Mouse (Mus musculus): ENCODE data around the gene Ndufb4. TPM values are rescaled to one million over a fixed set of nuclear protein-coding genes. Genes with fewer than 3 reads are reported as not detected.
"Not testable (repeated sequence)": the region's sequence is repeated elsewhere in the genome, so short reads cannot be mapped to it uniquely, and the experiment has no call there.

Ndufb4 gene
- 68.0 and 70.7 TPM in 2 replicates for polyA plus RNA-seq (2015; fragmentation: Nextera tagmentation; extraction: Ambion mirVana)

- WGBS, result under 1% methylated on average over 56 of the region's 58 CpGs
- H3K4me3 ChIP-seq (replicated peaks), result peak within 1 kb of the TSS; percentile 73
Observed at GRCm38 (mm10) chr16:37653731-37654657, at the start of gene Ndufb4. Ndufb4 (minus strand) TSS chr16:37654453.

GRCm38 (mm10) chr16:37703884-37704283 lies 49.6 kb upstream of the Ndufb4 start:
- no peak for ATAC-seq (ENCODE audit: insufficient read depth, low FRiP score, low read depth)
- H3K36me3 ChIP-seq, result no peaks in the 10 kb centered on the region
- H3K4me1 ChIP-seq, result no peaks in the 10 kb centered on the region
- H3K9ac ChIP-seq, result no peak overlapping the region
- no peak overlapping the region for H3K4me3 ChIP-seq (replicated peaks)
- H3K9me3 ChIP-seq, result no peaks in the 10 kb centered on the region
- H3K27ac ChIP-seq, result no peak overlapping the region
- no peaks in the 10 kb centered on the region for H3K27me3 ChIP-seq (replicated peaks)
- H3K4me2 ChIP-seq, result no peak overlapping the region
- WGBS, result 68% methylated on average over 5 of the region's 5 CpGs

More at GRCm38 (mm10) chr16:37653731-37654657, at the start of gene Ndufb4:
- peak within 1 kb of the TSS; percentile 81 for H3K27ac ChIP-seq
- H3K9me3 ChIP-seq, result no peaks in the 10 kb centered on the region
- no peaks in the 10 kb centered on the region for H3K36me3 ChIP-seq
- peaks cover 20% of the 10 kb centered on the region for H3K4me1 ChIP-seq
- peak; percentile 96 for ATAC-seq (ENCODE audit: insufficient read depth, low FRiP score, low read depth)
- H3K27me3 ChIP-seq (replicated peaks), result no peaks in the 10 kb centered on the region
- H3K4me2 ChIP-seq, result peak within 1 kb of the TSS; percentile 54
- peak within 1 kb of the TSS; percentile 69; the same call in 1 of the 2 replicates for H3K9ac ChIP-seq

- not testable (repeated sequence) for H3K4me2 ChIP-seq; H3K4me1 ChIP-seq; H3K9ac ChIP-seq; ATAC-seq (ENCODE audit: insufficient read depth, low FRiP score, low read depth); H3K9me3 ChIP-seq; H3K4me3 ChIP-seq (replicated peaks); H3K27ac ChIP-seq; H3K27me3 ChIP-seq (replicated peaks); H3K36me3 ChIP-seq
Observed at GRCm38 (mm10) chr16:37700071-37700470, 45.8 kb upstream of the Ndufb4 start.

- no peak for ATAC-seq (ENCODE audit: insufficient read depth, low FRiP score, low read depth)
- H3K4me1 ChIP-seq, result no peaks in the 10 kb centered on the region
- H3K4me2 ChIP-seq, result no peak overlapping the region
- no peaks in the 10 kb centered on the region for H3K27me3 ChIP-seq (replicated peaks)
- H3K36me3 ChIP-seq, result no peaks in the 10 kb centered on the region
- no peak overlapping the region for H3K4me3 ChIP-seq (replicated peaks)
- no peaks in the 10 kb centered on the region for H3K9me3 ChIP-seq
- no peak overlapping the region for H3K27ac ChIP-seq
- H3K9ac ChIP-seq, result no peak overlapping the region
- 93% methylated on average over 6 of the region's 6 CpGs for WGBS
Observed at GRCm38 (mm10) chr16:37698767-37699166, 44.5 kb upstream of the Ndufb4 start.

GRCm38 (mm10) chr16:37697271-37697670 lies 43.0 kb upstream of the Ndufb4 start:
- Histone ChIP-seq H3K4me3 (replicated peaks) (no peak overlapping the region), H3K27me3 (replicated peaks) (no peaks in the 10 kb centered on the region), H3K27ac (no peak overlapping the region), H3K4me1 (no peaks in the 10 kb centered on the region), H3K36me3 (no peaks in the 10 kb centered on the region), H3K9ac (no peak overlapping the region), H3K4me2 (no peak overlapping the region), H3K9me3 (no peaks in the 10 kb centered on the region)
- no peak for ATAC-seq (ENCODE audit: insufficient read depth, low FRiP score, low read depth)
- WGBS, result 90% methylated on average over 5 of the region's 5 CpGs

GRCm38 (mm10) chr16:37690932-37691730 lies 36.9 kb upstream of the Ndufb4 start:
- no peak overlapping the region for H3K4me2 ChIP-seq
- 75% methylated on average over 12 of the region's 12 CpGs for WGBS
- H3K4me1 ChIP-seq, result 0 out of 2 replicates have a peak, but pooled peaks cover 6% of the 10 kb centered on the region
- no peaks in the 10 kb centered on the region for H3K36me3 ChIP-seq
- H3K27ac ChIP-seq, result no peak overlapping the region
- no peak overlapping the region for H3K9ac ChIP-seq
- H3K4me3 ChIP-seq (replicated peaks), result no peak overlapping the region
- no peak for ATAC-seq (ENCODE audit: insufficient read depth, low FRiP score, low read depth)
- H3K9me3 ChIP-seq, result no peaks in the 10 kb centered on the region
- no peaks in the 10 kb centered on the region for H3K27me3 ChIP-seq (replicated peaks)

GRCm38 (mm10) chr16:37690465-37690864 lies 36.2 kb upstream of the Ndufb4 start:
- no peak overlapping the region for H3K9ac ChIP-seq
- no peak for ATAC-seq (ENCODE audit: insufficient read depth, low FRiP score, low read depth)
- H3K4me3 ChIP-seq (replicated peaks), result no peak overlapping the region
- H3K9me3 ChIP-seq, result no peaks in the 10 kb centered on the region
- no peaks in the 10 kb centered on the region for H3K27me3 ChIP-seq (replicated peaks)
- 70% methylated on average over 6 of the region's 6 CpGs for WGBS
- H3K4me2 ChIP-seq, result no peak overlapping the region
- H3K36me3 ChIP-seq, result no peaks in the 10 kb centered on the region
- no peak overlapping the region for H3K27ac ChIP-seq
- H3K4me1 ChIP-seq, result peaks cover 8% of the 10 kb centered on the region; the same call in 1 of the 2 replicates

- Histone ChIP-seq H3K9me3 (no peaks in the 10 kb centered on the region), H3K27me3 (replicated peaks) (no peaks in the 10 kb centered on the region), H3K4me2 (no peak overlapping the region), H3K4me1 (peaks cover 11% of the 10 kb centered on the region; the same call in 1 of the 2 replicates), H3K9ac (no peak overlapping the region), H3K36me3 (no peaks in the 10 kb centered on the region), H3K27ac (no peak overlapping the region), H3K4me3 (replicated peaks) (no peak overlapping the region)
- ATAC-seq (ENCODE audit: insufficient read depth, low FRiP score, low read depth), result no peak
- WGBS, result 30% methylated on average over 10 of the region's 10 CpGs
Observed at GRCm38 (mm10) chr16:37689934-37690333, 35.7 kb upstream of the Ndufb4 start.

GRCm38 (mm10) chr16:37689251-37689926 lies 35.1 kb upstream of the Ndufb4 start:
- no peak for ATAC-seq (ENCODE audit: insufficient read depth, low FRiP score, low read depth)
- Histone ChIP-seq H3K9me3 (no peaks in the 10 kb centered on the region), H3K27me3 (replicated peaks) (no peaks in the 10 kb centered on the region), H3K36me3 (no peaks in the 10 kb centered on the region), H3K4me3 (replicated peaks) (no peak overlapping the region), H3K9ac (no peak overlapping the region), H3K4me2 (no peak overlapping the region), H3K4me1 (peaks cover 12% of the 10 kb centered on the region; the same call in 1 of the 2 replicates), H3K27ac (no peak overlapping the region)
- WGBS, result 56% methylated on average over 8 of the region's 8 CpGs

GRCm38 (mm10) chr16:37688181-37688580 lies 33.9 kb upstream of the Ndufb4 start:
- no peak overlapping the region for H3K9ac ChIP-seq
- no peak for ATAC-seq (ENCODE audit: insufficient read depth, low FRiP score, low read depth)
- H3K36me3 ChIP-seq, result no peaks in the 10 kb centered on the region
- no peaks in the 10 kb centered on the region for H3K9me3 ChIP-seq
- no peak overlapping the region for H3K27ac ChIP-seq
- no peaks in the 10 kb centered on the region for H3K27me3 ChIP-seq (replicated peaks)
- WGBS, result 77% methylated on average over 2 of the region's 2 CpGs
- H3K4me1 ChIP-seq, result peaks cover 21% of the 10 kb centered on the region
- H3K4me2 ChIP-seq, result no peak overlapping the region
- no peak overlapping the region for H3K4me3 ChIP-seq (replicated peaks)

- Histone ChIP-seq H3K9ac (no peak overlapping the region), H3K4me2 (no peak overlapping the region), H3K27me3 (replicated peaks) (no peaks in the 10 kb centered on the region), H3K4me1 (peaks cover 21% of the 10 kb centered on the region), H3K36me3 (no peaks in the 10 kb centered on the region), H3K27ac (no peak overlapping the region), H3K9me3 (no peaks in the 10 kb centered on the region), H3K4me3 (replicated peaks) (no peak overlapping the region)
- 68% methylated on average over 14 of the region's 14 CpGs for WGBS
- no peak for ATAC-seq (ENCODE audit: insufficient read depth, low FRiP score, low read depth)
Observed at GRCm38 (mm10) chr16:37687301-37687980, 33.2 kb upstream of the Ndufb4 start.

Measured in stomach, embryonic 15.5 days (tissue).